ENCODE assay signal across 12 mouse cellular contexts in genomic region chr10:81351678-81352291, GRCm38 (mm10). TPM values are rescaled to one million over a fixed set of nuclear protein-coding genes. Genes with fewer than 3 reads are reported as not detected.
DNase-seq lines count a peak whose midpoint lies in the region; ATAC-seq and TF ChIP-seq lines count a peak whose summit lies in the region.
"Had no signal": no experiment of that assay in that cellular context is flagged by ENCODE, and none has a peak within 500 bp of the region (broad histone marks: within the 10 kb centered on the region; RNA-seq: fewer than 3 reads in every experiment).

No protein-coding gene starts in this region.

- H3K27ac ChIP-seq in kidney, embryonic 16.5 days (ENCODE audit: low read length): no peak overlapping the region
- H3K27ac ChIP-seq: midbrain, embryonic 12.5 days had no signal

- DNase-seq in cerebellum, adult 11-12 months: peak; percentile 30
- no peak for DNase-seq in cerebellum, adult 8-10 months
- peak; percentile 37 to 58 for DNase-seq in CD8-positive naive resting alpha-beta T cell, adult 2 months (ENCODE audit: low read depth in 2 of 2, low spot score in 2 of 2)
- DNase-seq in layer of hippocampus, postnatal 36 days: no peak
- DNase-seq: cerebellum, adult 2 months; kidney, postnatal 14 days; right cerebral cortex, postnatal 4 days had no signal

- H3K4me3 ChIP-seq in erythroblast, embryonic 14.5 days (replicated peaks): peak overlapping the region; percentile 97
- no peak overlapping the region for H3K4me3 ChIP-seq in myocyte
- H3K4me3 ChIP-seq in kidney, embryonic 16.5 days (ENCODE audit: low read length): no peak overlapping the region
- H3K4me3 ChIP-seq: midbrain, embryonic 12.5 days had no signal

- no peaks in the 10 kb centered on the region for H3K79me2 ChIP-seq in myocyte (ENCODE audit: control insufficient read depth, insufficient read depth)

- H3K27me3 ChIP-seq in erythroblast, embryonic 14.5 days (ENCODE audit: control insufficient read depth): no peaks in the 10 kb centered on the region
- H3K27me3 ChIP-seq in myocyte (ENCODE audit: control insufficient read depth, insufficient read depth, insufficient read length): no peaks in the 10 kb centered on the region
- no peaks in the 10 kb centered on the region for H3K27me3 ChIP-seq in kidney, embryonic 16.5 days (ENCODE audit: insufficient read depth, low read length)

- H3K9me3 ChIP-seq in erythroblast, embryonic 14.5 days (ENCODE audit: control insufficient read depth, low read length): no peaks in the 10 kb centered on the region
- no peaks in the 10 kb centered on the region for H3K9me3 ChIP-seq in kidney, embryonic 16.5 days (ENCODE audit: low read length)
- H3K9me3 ChIP-seq: midbrain, embryonic 12.5 days had no signal

- peak overlapping the region; percentile 68 for H3K4me2 ChIP-seq in myocyte (ENCODE audit: low read depth)
- no peak overlapping the region for H3K4me2 ChIP-seq in kidney, embryonic 16.5 days (replicated peaks; ENCODE audit: low read depth, low read length)

- peaks cover 85% of the 10 kb centered on the region for H3K4me1 ChIP-seq in erythroblast, embryonic 14.5 days (ENCODE audit: control insufficient read depth)
- H3K4me1 ChIP-seq in kidney, embryonic 16.5 days (ENCODE audit: insufficient read depth, low read length): peaks cover 36% of the 10 kb centered on the region

- ATAC-seq in inflammation-experienced regulatory T-cells, adult 6 months: no peak
- ATAC-seq in kidney, embryonic 16.5 days (ENCODE audit: low FRiP score, low TSS enrichment): no peak

- TF ChIP-seq POLR2A in myocyte (IDR thresholded peaks at IDR 0.05; ENCODE audit: insufficient read length, low read depth): no peak

- 28% methylated on average over 9 of the region's 9 CpGs for WGBS in kidney, embryonic 16.5 days

- H3K36me3 ChIP-seq in erythroblast, embryonic 14.5 days (ENCODE audit: control insufficient read depth): peaks cover 22% of the 10 kb centered on the region
- H3K36me3 ChIP-seq in myocyte (ENCODE audit: control insufficient read depth, insufficient read depth): peaks cover 9% of the 10 kb centered on the region
- H3K36me3 ChIP-seq in kidney, embryonic 16.5 days (ENCODE audit: insufficient read depth, low read length): peaks cover 7% of the 10 kb centered on the region; the same call in 1 of the 2 replicates

- no peak overlapping the region for H3K9ac ChIP-seq in kidney, embryonic 16.5 days (replicated peaks; ENCODE audit: low read length)
- H3K9ac ChIP-seq: midbrain, embryonic 12.5 days had no signal

- H3ac ChIP-seq in myocyte (ENCODE audit: control insufficient read depth, insufficient read length): no peak overlapping the region

TF ChIP-seq in myocyte, 11 proteins besides CTCF, POLR2A, EP300 and RAD21:
- TF ChIP-seq TCF3 (IDR thresholded peaks at IDR 0.05; ENCODE audit: insufficient read length, low read depth): no peak
- no peak for TF ChIP-seq CEBPB (IDR thresholded peaks at IDR 0.05; ENCODE audit: insufficient read depth, poor library complexity, severe bottlenecking)
- peak in 2 of 3 experiments; percentile 30 to 54 for TF ChIP-seq MYOD1 (IDR thresholded peaks at IDR 0.05; ENCODE audit: control insufficient read depth in 1 of 3, insufficient read length in 2 of 3, low read depth in 2 of 3)
- no peak for TF ChIP-seq USF1 (IDR thresholded peaks at IDR 0.05; ENCODE audit: low read depth)
- no peak for TF ChIP-seq E2F4 (IDR thresholded peaks at IDR 0.05; ENCODE audit: insufficient read depth)
- TF ChIP-seq TCF12 (IDR thresholded peaks at IDR 0.05; ENCODE audit: insufficient read depth, poor library complexity, severe bottlenecking): no peak
- TF ChIP-seq MAX (IDR thresholded peaks at IDR 0.05; ENCODE audit: low read depth): no peak
- peak in 1 of 3 experiments; percentile 19 for TF ChIP-seq MYOG (IDR thresholded peaks at IDR 0.05; ENCODE audit: control insufficient read depth in 1 of 3, insufficient read depth in 1 of 3, insufficient read length in 2 of 3, low read depth in 2 of 3)
- TF ChIP-seq SRF (IDR thresholded peaks at IDR 0.05; ENCODE audit: control insufficient read depth, insufficient read length, low read depth): no peak
- TF ChIP-seq REST (IDR thresholded peaks at IDR 0.05; ENCODE audit: insufficient read depth, insufficient read length): no peak

RNA-seq across cellular contexts. Expression of gene Hmg20b, which starts 1.5 kb away (rescaled TPM):
- polyA plus RNA-seq in erythroblast, embryonic 14.5 days (2012): 52.7 and 55.8 TPM in 2 replicates
- 80.2 TPM for polyA plus RNA-seq in myocyte (2012; fragmentation: generic; extraction: Trizol)
- 10 to 100 TPM; 27.6 to 35.0 TPM for total RNA-seq in layer of hippocampus, postnatal 36 days (2021)
- 10 to 100 TPM; 17.1 to 20.4 (median 17.8) TPM for polyA plus RNA-seq in inflammation-experienced regulatory T-cells, adult 6 months (2017; shearing (Covaris generic))
- polyA plus RNA-seq in kidney, embryonic 16.5 days (2015; fragmentation: Nextera tagmentation; extraction: Ambion mirVana): 90.6 and 94.5 TPM in 2 replicates

RNA-seq across cellular contexts. Expression of gene Mfsd12, which starts 5.5 kb away (rescaled TPM):
- polyA plus RNA-seq in erythroblast, embryonic 14.5 days (2012): 6.7 and 7.2 TPM in 2 replicates
- 21.7 TPM for polyA plus RNA-seq in myocyte (2012; fragmentation: generic; extraction: Trizol)
- 10 to 100 TPM; 43.5 to 48.4 TPM for total RNA-seq in layer of hippocampus, postnatal 36 days (2021)
- 1 to 10 TPM; 1.6 to 2.1 (median 1.9) TPM for polyA plus RNA-seq in inflammation-experienced regulatory T-cells, adult 6 months (2017; shearing (Covaris generic))
- polyA plus RNA-seq in kidney, embryonic 16.5 days (2015; fragmentation: Nextera tagmentation; extraction: Ambion mirVana): 9.8 and 12.5 TPM in 2 replicates

RNA-seq across cellular contexts. Expression of gene Gipc3, which starts 8.7 kb away (rescaled TPM):
- 0.01 TPM in 1 of 2 replicates, not detected in the other for polyA plus RNA-seq in erythroblast, embryonic 14.5 days (2012)
- 0.10 TPM for polyA plus RNA-seq in myocyte (2012; fragmentation: generic; extraction: Trizol)
- total RNA-seq in layer of hippocampus, postnatal 36 days (2021): 1 to 10 TPM; 1.7 to 1.9 TPM
- under 1 TPM in 1 of 3 experiments, not detected in 2; 0.12 TPM for polyA plus RNA-seq in inflammation-experienced regulatory T-cells, adult 6 months (2017; shearing (Covaris generic))
- polyA plus RNA-seq in kidney, embryonic 16.5 days (2015; fragmentation: Nextera tagmentation; extraction: Ambion mirVana): 0.09 TPM in 2 replicates
- polyA plus RNA-seq: midbrain, embryonic 12.5 days had no signal

RNA-seq across cellular contexts. Expression of gene 4930404N11Rik, which starts 13.8 kb away (rescaled TPM):
- polyA plus RNA-seq in erythroblast, embryonic 14.5 days (2012): 3.2 and 5.6 TPM in 2 replicates
- 0.92 TPM for polyA plus RNA-seq in myocyte (2012; fragmentation: generic; extraction: Trizol)
- 1 to 10 TPM; 1.6 to 1.9 TPM for total RNA-seq in layer of hippocampus, postnatal 36 days (2021)
- 1 to 10 TPM in 1 of 3 experiments, under 1 TPM in 2; 0.26 to 1.7 (median 0.96) TPM for polyA plus RNA-seq in inflammation-experienced regulatory T-cells, adult 6 months (2017; shearing (Covaris generic))
- 0.98 and 1.2 TPM in 2 replicates for polyA plus RNA-seq in kidney, embryonic 16.5 days (2015; fragmentation: Nextera tagmentation; extraction: Ambion mirVana)

RNA-seq across cellular contexts. Expression of gene Tbxa2r, which starts 23.3 kb away (rescaled TPM):
- polyA plus RNA-seq in erythroblast, embryonic 14.5 days (2012): 0.04 TPM in 1 of 2 replicates, not detected in the other
- polyA plus RNA-seq in myocyte (2012; fragmentation: generic; extraction: Trizol): 0.16 TPM
- total RNA-seq in layer of hippocampus, postnatal 36 days (2021): 1 to 10 TPM in 1 of 2 experiments, under 1 TPM in 1; 0.91 to 1.1 TPM
- polyA plus RNA-seq in inflammation-experienced regulatory T-cells, adult 6 months (2017; shearing (Covaris generic)): 10 to 100 TPM in 2 of 3 experiments, 1 to 10 TPM in 1; 10.0 to 21.7 (median 17.0) TPM
- 19.7 and 20.2 TPM in 2 replicates for polyA plus RNA-seq in kidney, embryonic 16.5 days (2015; fragmentation: Nextera tagmentation; extraction: Ambion mirVana)

Comparison
In these comparisons a context has a peak if more than half of its experiments do, and no peak if none do; other contexts are left out.
1. DNase-seq: peak in cerebellum, adult 11-12 months (single experiment) and CD8-positive naive resting alpha-beta T cell, adult 2 months (2 of 2); none in cerebellum, adult 8-10 months (single experiment) and layer of hippocampus, postnatal 36 days (0 of 2).